Mouse (Mus musculus) heart, adult 2 months (tissue): ENCODE results near the gene Wtap.

Experiments
- CTCF ChIP-seq: fragments of 200-600 bp; IDR thresholded peaks from 2 replicates; pipeline ENCODE4 v1.8.1; 2022; ENCODE audit warnings: antibody characterized with exemption, mild to moderate bottlenecking, moderate library complexity
- EP300 ChIP-seq: fragments of 200-500 bp; IDR thresholded peaks from 2 replicates; pipeline ENCODE4 v1.6.1; 2011; ENCODE audit warnings: low read depth, low read length, control low read depth; ENCODE audit not compliant: insufficient read depth
- POLR2A ChIP-seq: fragments of 200-500 bp; IDR thresholded peaks from 2 replicates; pipeline ENCODE4 v1.6.1; 2011; ENCODE audit warnings: mild to moderate bottlenecking, low read depth, low read length, control low read depth; ENCODE audit not compliant: insufficient read depth

- TF ChIP-seq EP300 (no peak), CTCF (no peak), POLR2A (no peak)
Measured at GRCm38 (mm10) chr17:13006984-13007383, 13.0 kb upstream of the Wtap start.
